ENCODE assay signal across 15 mouse cellular contexts in genomic region chr11:46126827-46127410, GRCm38 (mm10). TPM values are rescaled to one million over a fixed set of nuclear protein-coding genes. Genes with fewer than 3 reads are reported as not detected.
A peak's percentile ranks its signal among the peaks of the same experiment; 100 is the strongest.
DNase-seq lines count a peak whose midpoint lies in the region; ATAC-seq and TF ChIP-seq lines count a peak whose summit lies in the region.
"Had no signal": no experiment of that assay in that cellular context is flagged by ENCODE, and none has a peak within 500 bp of the region (broad histone marks: within the 10 kb centered on the region; RNA-seq: fewer than 3 reads in every experiment).

No protein-coding gene starts in this region.

- H3K9ac ChIP-seq in kidney, embryonic 15.5 days, result no peak overlapping the region
- H3K9ac ChIP-seq in stomach, embryonic 15.5 days, result no peak overlapping the region
- H3K9ac ChIP-seq in midbrain, embryonic 15.5 days, result no peak overlapping the region
- H3K9ac ChIP-seq: embryonic facial prominence, embryonic 15.5 days; forebrain, embryonic 13.5 days; intestine, embryonic 15.5 days; liver, embryonic 13.5 days; midbrain, embryonic 12.5 days had no signal

- TF ChIP-seq POLR2A in bone marrow macrophage, adult 2 months (IDR thresholded peaks at IDR 0.05; ENCODE audit: borderline replicate concordance, low read depth, low read length), result no peak

- H3K9me3 ChIP-seq in kidney, embryonic 15.5 days (replicated peaks), result no peaks in the 10 kb centered on the region
- H3K9me3 ChIP-seq in stomach, embryonic 15.5 days, result no peaks in the 10 kb centered on the region
- no peaks in the 10 kb centered on the region for H3K9me3 ChIP-seq in midbrain, embryonic 15.5 days
- H3K9me3 ChIP-seq: embryonic facial prominence, embryonic 15.5 days; forebrain, embryonic 13.5 days; hindbrain, embryonic 10.5 days; intestine, embryonic 15.5 days; liver, embryonic 13.5 days; midbrain, embryonic 12.5 days had no signal

- no peak for TF ChIP-seq CTCF in bone marrow macrophage, adult 2 months (IDR thresholded peaks at IDR 0.05; ENCODE audit: low read depth, low read length)

- 92% methylated on average over 11 of the region's 11 CpGs for WGBS in kidney, embryonic 15.5 days
- WGBS in stomach, embryonic 15.5 days, result 88% methylated on average over 11 of the region's 11 CpGs
- whole genome bisulfite sequencing in midbrain, embryonic 15.5 days, result 92% methylated on average over 11 of the region's 11 CpGs

- no peak overlapping the region for H3K4me2 ChIP-seq in kidney, embryonic 15.5 days
- no peak overlapping the region for H3K4me2 ChIP-seq in stomach, embryonic 15.5 days
- H3K4me2 ChIP-seq in midbrain, embryonic 15.5 days, result no peak overlapping the region
- H3K4me2 ChIP-seq: embryonic facial prominence, embryonic 15.5 days; forebrain, embryonic 13.5 days; intestine, embryonic 15.5 days; liver, embryonic 13.5 days; midbrain, embryonic 12.5 days had no signal

- H3K4me1 ChIP-seq in kidney, embryonic 15.5 days, result peaks cover 5% of the 10 kb centered on the region; the same call in 1 of the 2 replicates
- peaks cover 20% of the 10 kb centered on the region for H3K4me1 ChIP-seq in bone marrow macrophage, adult 2 months (ENCODE audit: control insufficient read depth, insufficient read depth, low read length)
- H3K4me1 ChIP-seq in stomach, embryonic 15.5 days, result no peaks in the 10 kb centered on the region
- no peaks in the 10 kb centered on the region for H3K4me1 ChIP-seq in midbrain, embryonic 15.5 days
- H3K4me1 ChIP-seq: embryonic facial prominence, embryonic 15.5 days; forebrain, embryonic 13.5 days; hindbrain, embryonic 10.5 days; intestine, embryonic 15.5 days; midbrain, embryonic 12.5 days had no signal

- no peak for DNase-seq in kidney, postnatal 25 days
- peak; percentile 31 for DNase-seq in CD4-positive, CD25-positive, alpha-beta regulatory T cell, adult 2 months (ENCODE audit: low read depth, low spot score)
- no peak for DNase-seq in layer of hippocampus, adult 9-10 months (ENCODE audit: low spot score)
- DNase-seq: adrenal gland, adult 2 months; cerebellum, adult 8-10 months; liver, embryonic 13.5 days had no signal

- no peak for ATAC-seq in kidney, embryonic 15.5 days (replicated peaks; ENCODE audit: low FRiP score)
- ATAC-seq in stomach, embryonic 15.5 days (ENCODE audit: insufficient read depth, low FRiP score, low read depth), result no peak
- ATAC-seq in midbrain, embryonic 15.5 days (replicated peaks), result no peak
- ATAC-seq: forebrain, embryonic 13.5 days had no signal

- no peak overlapping the region for H3K4me3 ChIP-seq in kidney, embryonic 15.5 days (replicated peaks)
- H3K4me3 ChIP-seq in bone marrow macrophage, adult 2 months (ENCODE audit: insufficient read depth, low read length), result no peak overlapping the region
- H3K4me3 ChIP-seq in stomach, embryonic 15.5 days (replicated peaks), result no peak overlapping the region
- no peak overlapping the region for H3K4me3 ChIP-seq in midbrain, embryonic 15.5 days
- H3K4me3 ChIP-seq: embryonic facial prominence, embryonic 15.5 days; forebrain, embryonic 13.5 days; hindbrain, embryonic 10.5 days; intestine, embryonic 15.5 days; liver, embryonic 13.5 days; midbrain, embryonic 12.5 days had no signal

- no peaks in the 10 kb centered on the region for H3K27me3 ChIP-seq in kidney, embryonic 15.5 days
- no peaks in the 10 kb centered on the region for H3K27me3 ChIP-seq in stomach, embryonic 15.5 days (replicated peaks)
- no peaks in the 10 kb centered on the region for H3K27me3 ChIP-seq in midbrain, embryonic 15.5 days (replicated peaks)
- H3K27me3 ChIP-seq: embryonic facial prominence, embryonic 15.5 days; forebrain, embryonic 13.5 days; intestine, embryonic 15.5 days; liver, embryonic 13.5 days; midbrain, embryonic 12.5 days had no signal

- peak overlapping the region; percentile 67 for H3K27ac ChIP-seq in kidney, embryonic 15.5 days
- peak overlapping the region; percentile 57 for H3K27ac ChIP-seq in bone marrow macrophage, adult 2 months (ENCODE audit: insufficient read depth, low read depth, low read length)
- H3K27ac ChIP-seq in stomach, embryonic 15.5 days, result peak overlapping the region; percentile 31; the same call in 1 of the 2 replicates
- no peak overlapping the region for H3K27ac ChIP-seq in midbrain, embryonic 15.5 days
- H3K27ac ChIP-seq: embryonic facial prominence, embryonic 15.5 days; forebrain, embryonic 13.5 days; intestine, embryonic 15.5 days; liver, embryonic 13.5 days; midbrain, embryonic 12.5 days had no signal

- peaks cover 64% of the 10 kb centered on the region for H3K36me3 ChIP-seq in kidney, embryonic 15.5 days
- peaks cover 25% of the 10 kb centered on the region for H3K36me3 ChIP-seq in stomach, embryonic 15.5 days
- peaks cover 6% of the 10 kb centered on the region; the same call in 1 of the 2 replicates for H3K36me3 ChIP-seq in midbrain, embryonic 15.5 days (replicated peaks)
- H3K36me3 ChIP-seq: liver, embryonic 13.5 days had no signal

RNA-seq across cellular contexts. Expression of gene Nipal4, which starts 39.4 kb away (rescaled TPM):
- 0.48 and 1.2 TPM in 2 replicates for polyA plus RNA-seq in kidney, embryonic 15.5 days (2015; fragmentation: Nextera tagmentation; extraction: Ambion mirVana)
- not detected in 2 replicates for polyA plus RNA-seq in bone marrow macrophage, adult 2 months (2012; ENCODE audit: insufficient read depth, insufficient read length, missing spikeins)
- polyA plus RNA-seq in stomach, embryonic 15.5 days (2015; fragmentation: Nextera tagmentation; extraction: Ambion mirVana), result 4.1 and 4.3 TPM in 2 replicates
- polyA plus RNA-seq in midbrain, embryonic 15.5 days (2015; fragmentation: Nextera tagmentation; extraction: Ambion mirVana), result 0.43 TPM in 2 replicates
